Mouse (Mus musculus) ovary, postnatal 36 days (tissue): ENCODE data around the gene Tmem97.
"Not testable (repeated sequence)": the region's sequence is repeated elsewhere in the genome, so short reads cannot be mapped to it uniquely, and the experiment has no call there.

ENCODE experiments used
- DNase-seq: peaks from one replicate; pipeline ENCODE4 v3.0.0; 2022; ENCODE audit warnings: low spot score, mixed read lengths

The Tmem97 gene

DNA sequence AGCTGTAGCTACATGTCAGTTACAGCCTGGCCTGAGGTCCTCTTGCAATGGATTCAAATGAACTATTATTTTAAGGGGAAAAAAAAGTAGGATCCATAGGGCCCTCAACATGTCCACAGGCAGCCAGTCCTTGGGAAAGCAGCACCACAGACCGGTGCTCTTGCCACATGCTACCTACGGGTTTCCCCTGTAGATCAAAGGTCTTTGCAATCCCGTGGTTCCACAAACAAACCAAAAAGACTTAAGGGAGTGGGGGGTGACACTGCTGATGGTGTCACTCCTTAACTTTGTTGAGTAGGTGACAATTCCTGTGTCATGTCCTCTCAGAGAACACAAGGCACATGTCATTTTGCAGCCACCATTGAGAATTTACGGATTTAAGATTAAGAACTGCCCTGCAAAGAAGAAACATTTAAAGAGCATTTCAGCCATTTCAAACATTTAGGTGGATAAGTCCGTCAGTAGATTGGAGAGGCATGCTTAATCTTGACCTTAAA is 1.0 kb downstream of the Tmem97 start:
- DNase-seq: no peak

DNA sequence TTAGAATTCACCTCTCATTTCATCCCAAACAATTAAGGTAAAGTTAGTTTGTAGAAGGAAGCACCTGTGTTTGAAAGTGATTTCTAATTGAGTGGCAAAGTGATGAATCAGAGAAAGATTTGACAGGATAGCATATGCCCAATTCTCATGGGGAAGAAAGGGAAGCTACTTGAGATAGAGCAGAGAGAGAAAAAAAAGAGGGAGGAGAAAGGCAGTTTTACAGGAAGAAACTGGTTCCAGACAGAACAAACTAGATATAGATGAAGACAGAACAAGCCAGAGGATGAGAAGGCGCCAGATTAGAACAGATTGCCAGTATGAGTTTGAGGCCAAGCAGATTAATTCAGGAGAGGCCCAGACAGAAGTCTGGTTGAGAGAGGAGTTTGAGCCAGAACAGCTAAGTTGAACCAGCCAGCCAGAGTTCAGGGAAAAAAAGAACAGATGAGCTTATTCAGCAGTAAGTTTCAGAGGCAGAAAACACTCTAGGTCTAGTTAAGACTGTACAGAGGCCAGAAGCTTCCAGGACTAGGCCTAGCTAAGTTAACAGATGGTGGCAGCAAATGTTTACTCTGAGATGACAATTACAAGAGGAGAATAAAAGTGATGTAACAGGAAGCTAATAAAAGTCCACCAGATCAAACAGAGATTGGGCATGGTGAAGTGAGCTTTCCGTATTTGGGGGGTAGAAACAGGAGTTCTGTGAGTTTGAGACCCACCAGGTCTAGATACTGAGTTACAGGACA is 2.7 kb downstream of the Tmem97 start:
- no peak for DNase-seq

DNA sequence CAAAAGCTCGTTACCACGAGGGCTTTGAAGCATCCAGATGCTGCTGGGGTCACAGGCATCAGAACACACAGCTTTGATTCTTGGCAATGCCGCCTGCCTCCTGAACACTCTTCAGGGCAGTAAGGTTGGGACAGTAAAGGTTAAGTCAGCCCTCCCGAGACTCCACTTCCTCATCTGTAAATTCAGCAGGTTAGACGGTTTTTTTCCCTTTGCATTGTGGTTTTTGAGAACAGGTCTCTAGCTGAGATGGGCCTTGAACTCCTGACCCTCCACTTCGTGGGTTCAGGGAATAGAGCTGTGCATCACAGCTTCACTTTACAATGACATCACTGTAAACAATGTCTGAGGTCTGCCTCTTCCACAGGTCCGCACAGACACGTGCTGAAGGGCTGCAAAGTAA is 5.4 kb downstream of the Tmem97 start:
- no peak for DNase-seq

GRCm38 (mm10) chr11:78544449-78545111 is 6.0 kb downstream of the Tmem97 start:
- DNase-seq: no peak

GRCm38 (mm10) chr11:78540358-78540757 is 10.2 kb downstream of the Tmem97 start:
- no peak for DNase-seq

DNA sequence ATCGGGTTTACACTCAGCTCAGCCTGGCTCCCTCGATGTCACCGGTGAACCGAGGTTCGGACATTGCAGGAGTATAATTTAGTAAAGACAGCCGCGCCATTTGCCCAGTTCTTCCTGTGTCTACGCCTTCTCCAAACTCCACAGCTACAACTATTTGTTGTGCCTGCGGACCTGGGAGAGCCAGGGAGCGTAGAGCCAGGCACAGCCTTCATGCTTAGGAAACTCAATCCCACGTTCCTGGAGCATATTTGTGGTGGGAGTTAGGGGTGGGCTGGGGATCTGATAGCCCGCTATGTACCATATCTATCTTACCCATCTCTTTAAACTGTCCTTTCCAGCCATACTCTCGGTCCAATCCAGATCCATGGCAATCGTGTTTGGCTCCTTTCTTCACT is 13.9 kb downstream of the Tmem97 start:
- DNase-seq: no peak

- peak; percentile 93 for DNase-seq
These were observed 14.4 kb downstream of the Tmem97 start, which contains the start of the genes Tnfaip1 and Ift20 for GRCm38 (mm10) chr11:78536080-78536689. Tnfaip1 (minus strand) TSS chr11:78536332. Ift20 (plus strand) TSS chr11:78536361.

GRCm38 (mm10) chr11:78535376-78536079 is 15.0 kb downstream of the Tmem97 start:
- no peak for DNase-seq

DNA sequence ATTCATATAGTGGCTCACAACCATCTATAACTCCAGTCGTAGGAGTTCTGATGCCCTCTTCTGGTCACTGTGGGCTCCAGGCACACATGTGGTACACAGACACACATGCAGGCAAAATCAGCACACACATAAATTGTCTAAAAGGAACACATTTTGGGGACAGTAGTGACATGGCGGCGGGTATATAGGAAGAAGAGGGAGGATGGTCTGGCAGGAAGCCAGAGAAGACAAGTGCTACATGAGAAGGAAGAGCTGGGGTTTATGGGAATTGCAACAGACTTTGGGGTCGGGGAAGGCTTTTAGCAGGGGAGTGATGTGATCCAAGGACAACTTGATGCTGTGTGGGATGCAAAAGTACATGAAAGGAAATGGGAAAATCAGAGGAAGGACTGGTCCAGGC is 16.1 kb downstream of the Tmem97 start:
- no peak for DNase-seq

GRCm38 (mm10) chr11:78531515-78531914 is 19.1 kb downstream of the Tmem97 start:
- DNase-seq: not testable (repeated sequence)

DNA sequence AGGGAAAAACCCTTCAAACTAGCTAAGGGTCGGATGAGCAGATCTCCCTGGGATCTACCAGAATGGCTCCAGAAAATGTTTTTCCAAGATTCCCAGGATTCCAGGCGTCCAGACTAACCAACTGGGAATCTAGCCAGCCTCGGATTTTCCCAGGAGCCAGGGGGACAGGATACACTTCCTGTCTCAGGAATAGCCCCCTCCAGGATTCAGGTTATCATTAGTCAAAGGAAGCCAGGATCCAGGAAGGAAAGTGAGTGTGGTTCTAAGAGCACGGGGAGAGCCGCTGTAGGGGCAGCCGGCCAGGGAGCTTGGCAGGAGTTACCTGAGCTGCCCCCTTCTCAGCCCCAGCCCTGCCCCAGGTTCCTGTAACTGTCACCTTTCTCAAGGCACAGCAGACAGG is 19.5 kb downstream of the Tmem97 start:
- no peak for DNase-seq

DNA sequence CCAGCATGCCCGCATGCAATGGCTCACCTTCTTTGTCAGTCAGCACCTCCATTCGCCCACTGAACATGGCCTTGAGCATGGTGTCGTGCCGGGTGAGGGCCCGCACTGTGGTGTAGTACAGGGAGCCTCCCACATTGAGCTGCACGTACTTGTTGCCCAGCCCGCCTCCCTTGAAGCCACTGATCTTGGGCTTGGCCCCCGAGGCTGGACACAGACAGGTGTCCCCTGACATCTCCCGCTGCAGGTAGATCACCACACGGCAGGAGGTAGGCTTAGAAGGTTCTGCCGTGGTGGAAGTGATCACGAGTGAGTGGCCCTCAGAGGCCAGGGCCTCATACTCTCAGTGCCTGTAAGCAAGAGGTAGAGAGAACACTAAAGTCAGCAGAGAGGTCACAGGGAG is 20.6 kb downstream of the Tmem97 start:
- DNase-seq: no peak

GRCm38 (mm10) chr11:78528714-78529113 is 21.9 kb downstream of the Tmem97 start:
- DNase-seq: no peak

- DNase-seq: no peak
These were observed 25.7 kb downstream of the Tmem97 start for GRCm38 (mm10) chr11:78524838-78525237.

- no peak for DNase-seq
These were observed 27.2 kb downstream of the Tmem97 start for GRCm38 (mm10) chr11:78523241-78523955.

DNA sequence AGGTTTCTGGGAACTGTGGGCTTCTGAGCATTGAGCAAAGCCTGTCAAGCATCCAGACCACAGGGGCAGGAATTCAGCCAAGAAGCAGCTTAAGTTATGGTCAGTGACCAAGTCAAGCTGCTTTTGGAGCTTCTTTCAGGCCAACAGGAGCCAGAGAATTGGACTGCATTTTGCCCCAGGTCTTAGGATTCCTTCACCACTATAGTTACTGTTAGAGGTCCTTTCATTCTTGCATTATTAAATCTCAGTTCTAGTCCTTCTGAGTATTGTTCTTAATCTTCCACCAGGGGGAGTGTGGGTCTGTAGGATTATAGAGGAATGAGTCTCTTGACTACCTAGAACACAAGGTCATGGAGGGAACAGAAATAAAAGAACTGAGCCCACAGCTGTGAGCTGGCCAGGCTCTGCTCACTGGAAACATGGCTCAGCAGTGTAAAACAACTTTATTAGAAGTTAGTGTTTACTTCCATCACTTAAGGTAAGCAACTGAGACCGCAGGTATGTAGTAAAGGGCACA is 28.0 kb downstream of the Tmem97 start:
- no peak for DNase-seq

DNA sequence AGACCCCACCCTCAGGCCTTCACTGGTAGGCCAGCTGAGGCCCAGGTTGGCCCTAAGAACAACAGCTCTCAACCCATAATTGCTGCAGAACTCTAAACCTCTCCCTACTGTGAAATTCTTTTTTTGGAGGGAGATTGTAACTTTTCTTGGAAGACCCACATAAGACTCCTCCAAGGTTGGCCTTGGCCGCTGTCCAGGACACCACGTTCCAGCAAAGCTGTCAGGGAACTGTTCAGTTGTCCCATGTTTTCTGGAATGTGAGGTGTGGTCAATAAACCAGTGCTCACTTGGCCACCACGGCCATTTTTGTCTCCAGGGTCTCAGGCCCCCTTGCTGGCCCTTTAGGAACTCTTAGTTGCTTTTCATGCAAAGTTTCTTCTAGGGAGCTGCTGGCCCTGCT is 28.7 kb downstream of the Tmem97 start:
- no peak for DNase-seq

- no peak for DNase-seq
These were observed 31.6 kb downstream of the Tmem97 start for GRCm38 (mm10) chr11:78518931-78519330.

- no peak for DNase-seq
These were observed 34.8 kb downstream of the Tmem97 start for GRCm38 (mm10) chr11:78515549-78516325.

GRCm38 (mm10) chr11:78513106-78513790 is 37.3 kb downstream of the Tmem97 start:
- no peak for DNase-seq
